Mouse (Mus musculus): ENCODE measurements around the gene Rcbtb1.
"Not testable (repeated sequence)": the region's sequence is repeated elsewhere in the genome, so short reads cannot be mapped to it uniquely, and the experiment has no call there.

Rcbtb1 gene

GRCm38 (mm10) chr14:59200711-59201603 is at the start of gene Rcbtb1:
Rcbtb1 (plus strand) TSS chr14:59201209.
- peak; percentile 88 for DNase-seq (ENCODE audit: low spot score)

- no peak for DNase-seq (ENCODE audit: low spot score)
Measured at GRCm38 (mm10) chr14:59155589-59155988, 45.4 kb upstream of the Rcbtb1 start.

GRCm38 (mm10) chr14:59157016-59157698 is 43.9 kb upstream of the Rcbtb1 start:
- no peak for DNase-seq (ENCODE audit: low spot score)

- no peak for DNase-seq (ENCODE audit: low spot score)
Measured at GRCm38 (mm10) chr14:59178649-59179048, 22.4 kb upstream of the Rcbtb1 start, which contains the start of gene Gm5142. Gm5142 (minus strand) TSS chr14:59178749.

DNA sequence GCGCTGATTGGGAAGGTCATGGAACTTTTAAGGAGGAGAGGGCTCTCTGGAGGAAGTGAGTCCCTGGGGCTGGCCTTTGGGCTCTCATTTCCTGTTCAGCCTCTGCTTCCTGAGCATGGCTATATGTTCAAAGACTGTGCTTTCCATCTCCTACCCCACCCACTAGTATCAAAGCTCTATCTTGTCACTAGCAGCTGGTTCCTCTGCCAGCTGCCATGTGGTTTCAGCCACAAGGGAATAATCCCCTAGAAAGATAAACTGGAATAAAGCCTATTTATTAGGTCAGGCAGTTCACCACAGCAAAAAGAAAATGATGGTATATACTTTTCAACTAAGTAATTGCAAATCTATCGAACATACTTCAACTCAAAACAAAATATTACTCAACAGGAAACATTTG is 18.3 kb upstream of the Rcbtb1 start:
- no peak for DNase-seq (ENCODE audit: low spot score)

DNA sequence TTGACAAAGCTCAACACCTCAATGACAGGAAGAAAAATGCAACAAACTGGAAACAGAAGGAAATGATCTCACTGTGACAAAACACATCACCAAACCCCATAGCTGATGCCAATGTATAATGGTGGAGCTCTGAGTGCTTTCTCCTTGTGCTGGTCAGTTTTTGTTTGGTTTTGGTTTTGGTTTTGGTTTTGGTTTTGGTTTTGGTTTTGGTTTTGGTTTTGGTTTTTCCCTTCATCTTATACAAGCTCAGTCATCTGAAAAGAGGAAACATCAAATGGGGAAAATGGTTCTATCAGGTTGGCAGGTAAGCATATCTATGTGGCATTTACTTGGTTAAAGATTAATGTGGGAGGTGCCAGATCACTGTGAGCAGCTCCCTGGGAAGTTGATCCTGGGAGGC is 15.5 kb upstream of the Rcbtb1 start:
- no peak for DNase-seq (ENCODE audit: low spot score)

GRCm38 (mm10) chr14:59186121-59186520 is 14.9 kb upstream of the Rcbtb1 start:
- no peak for DNase-seq (ENCODE audit: low spot score)

DNA sequence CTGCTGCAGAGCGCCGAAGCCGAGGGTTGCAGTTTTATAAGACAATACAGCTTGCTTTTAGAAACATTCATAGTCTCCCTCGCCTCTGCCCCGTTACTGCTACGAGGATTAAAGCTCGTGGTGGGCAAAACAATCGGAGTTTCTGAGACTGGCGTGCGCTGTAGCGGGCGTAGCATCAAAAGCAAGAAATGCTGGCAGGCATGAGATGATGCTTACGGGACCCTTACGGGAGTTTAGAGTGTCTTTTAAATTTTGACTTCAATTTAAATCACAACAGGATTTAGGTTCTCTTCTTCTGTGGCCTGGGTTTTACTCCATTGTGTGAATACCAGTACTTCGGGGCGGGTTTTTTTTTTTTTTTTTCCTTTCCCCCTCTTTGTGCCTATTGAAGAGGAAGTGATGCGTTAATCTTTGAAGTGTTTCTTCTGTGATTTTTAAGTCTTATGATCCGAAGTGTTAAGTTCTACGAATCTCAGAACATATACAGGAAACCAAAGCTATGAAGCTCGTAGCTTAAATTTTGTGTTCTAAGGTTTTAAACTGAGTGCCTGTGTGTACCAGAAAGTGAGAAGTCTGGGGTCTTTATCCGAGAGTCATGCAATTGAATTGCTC is 701 bp downstream of the Rcbtb1 start:
- DNase-seq (ENCODE audit: low spot score): no peak

DNA sequence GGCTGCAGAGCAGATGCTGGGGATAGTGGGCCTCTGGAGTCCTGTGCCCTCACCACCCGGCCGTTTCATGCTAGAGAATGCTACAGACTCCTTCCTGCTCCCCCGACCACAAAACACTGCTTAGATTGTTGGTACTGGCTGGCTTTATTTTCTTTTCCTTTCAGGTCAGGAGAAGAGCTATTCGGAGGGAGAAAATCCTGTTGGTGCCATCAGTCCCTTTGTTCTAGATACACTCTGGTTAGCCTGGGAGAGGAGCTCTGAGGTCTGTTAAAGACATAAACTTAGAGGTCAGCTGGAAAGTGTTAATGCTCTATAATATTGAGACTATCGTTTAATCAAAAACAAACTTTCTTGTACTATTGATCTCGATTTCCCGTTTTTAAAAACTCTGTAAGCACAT is 4.5 kb downstream of the Rcbtb1 start:
- DNase-seq (ENCODE audit: low spot score): no peak

DNA sequence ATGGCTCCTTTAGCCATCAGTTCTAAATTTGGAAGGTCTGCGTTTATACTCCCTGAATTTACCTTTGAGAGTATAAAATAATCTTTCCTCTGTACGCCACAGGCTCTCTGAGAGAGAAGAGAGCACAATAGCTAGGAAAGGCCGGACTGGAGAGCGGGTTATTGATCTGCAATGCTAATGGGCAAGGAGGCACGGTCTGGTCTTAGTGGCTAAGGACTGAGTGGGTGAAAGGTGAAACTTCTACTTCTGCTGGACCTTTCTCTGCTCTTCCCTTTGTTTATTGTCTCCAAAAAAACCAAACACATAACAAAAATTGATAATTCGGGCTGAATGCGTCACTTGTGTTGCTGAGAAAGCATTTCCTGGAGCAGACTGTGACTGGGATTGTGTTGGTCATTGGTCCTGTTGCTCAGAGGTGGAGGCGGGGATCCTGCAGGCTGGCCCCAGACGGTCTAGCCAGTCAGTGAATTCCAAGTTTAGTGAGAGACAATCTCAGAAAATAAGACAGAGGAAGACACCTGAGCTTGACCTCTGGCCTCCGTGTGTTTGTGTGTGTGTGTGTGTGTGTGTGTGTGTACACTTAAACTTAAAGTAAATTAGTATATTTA is 5.1 kb downstream of the Rcbtb1 start:
- no peak for DNase-seq (ENCODE audit: low spot score)

- DNase-seq (ENCODE audit: low spot score): no peak
Measured at GRCm38 (mm10) chr14:59209003-59209402, 8.0 kb downstream of the Rcbtb1 start.

DNA sequence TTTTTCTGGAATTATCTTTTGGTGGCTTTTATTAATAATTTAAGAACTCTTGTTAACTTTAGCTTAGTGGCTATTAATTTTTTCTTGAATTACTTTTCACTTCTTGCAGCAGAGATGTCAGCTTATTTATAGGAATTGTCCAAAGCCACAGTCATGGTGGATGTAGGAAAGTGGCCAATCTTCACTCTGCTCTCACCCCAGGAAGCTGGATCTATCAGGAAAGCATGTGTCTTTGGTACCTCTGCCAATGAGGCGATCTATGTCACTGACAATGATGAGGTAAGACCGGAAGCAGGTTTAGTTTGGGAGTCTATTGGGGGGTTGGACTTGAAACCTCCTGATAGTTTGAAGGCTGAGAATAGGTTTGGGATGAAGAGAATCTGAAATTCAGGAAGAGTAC is 8.8 kb downstream of the Rcbtb1 start:
- no peak for DNase-seq (ENCODE audit: low spot score)

- DNase-seq (ENCODE audit: low spot score): no peak
Measured at GRCm38 (mm10) chr14:59219241-59219640, 18.2 kb downstream of the Rcbtb1 start.

DNA sequence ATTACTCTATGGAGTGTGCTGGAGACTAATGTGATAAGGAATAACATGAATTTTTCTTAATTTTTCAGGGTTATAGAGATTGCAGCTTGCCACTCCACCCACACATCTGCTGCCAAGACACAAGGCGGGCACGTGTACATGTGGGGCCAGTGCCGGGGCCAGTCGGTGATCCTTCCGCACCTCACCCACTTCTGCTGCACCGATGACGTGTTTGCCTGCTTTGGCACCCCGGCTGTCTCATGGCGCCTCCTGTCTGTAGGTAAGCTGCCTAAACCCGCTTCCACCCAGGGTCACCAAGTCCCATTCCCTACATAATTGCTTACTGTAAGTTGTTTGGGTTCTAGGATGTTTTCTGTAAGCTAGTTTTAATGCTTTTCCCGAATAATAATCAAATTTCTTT is 25.2 kb downstream of the Rcbtb1 start:
- no peak for DNase-seq (ENCODE audit: low spot score)

- DNase-seq (ENCODE audit: low spot score): no peak
Measured at GRCm38 (mm10) chr14:59229822-59230221, 28.8 kb downstream of the Rcbtb1 start.

DNA sequence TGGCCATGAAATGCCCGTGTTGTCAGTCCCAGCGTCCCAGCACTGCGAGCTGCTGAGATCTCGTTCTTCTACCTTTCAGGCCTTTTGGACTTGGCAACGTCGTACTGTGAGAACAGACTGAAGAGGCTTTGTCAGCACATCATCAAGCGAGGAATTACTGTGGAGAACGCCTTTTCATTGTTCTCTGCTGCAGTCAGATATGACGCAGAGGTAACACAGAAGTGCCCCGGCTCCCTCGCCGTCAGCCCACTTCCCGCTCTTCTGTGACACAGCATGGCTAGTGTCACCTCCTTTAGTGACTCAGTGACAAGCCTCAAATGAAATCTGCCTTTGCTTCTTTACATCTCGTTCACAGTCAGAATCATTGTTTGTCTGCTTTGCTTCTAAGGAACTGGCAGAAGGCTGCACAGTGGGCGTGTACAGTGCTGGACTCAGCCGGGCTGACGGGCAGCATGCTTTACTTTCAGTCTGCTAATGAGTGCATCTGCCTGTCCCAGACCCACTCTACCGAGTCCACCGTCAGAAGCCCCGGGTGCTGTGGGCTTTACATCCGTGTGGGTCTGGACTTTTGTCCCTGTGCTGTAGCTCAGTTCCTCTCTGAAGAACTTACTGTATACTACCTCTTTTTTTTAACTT is 29.4 kb downstream of the Rcbtb1 start:
- no peak for DNase-seq (ENCODE audit: low spot score)

GRCm38 (mm10) chr14:59232003-59232402 is 31.0 kb downstream of the Rcbtb1 start:
- DNase-seq (ENCODE audit: low spot score): no peak

DNA sequence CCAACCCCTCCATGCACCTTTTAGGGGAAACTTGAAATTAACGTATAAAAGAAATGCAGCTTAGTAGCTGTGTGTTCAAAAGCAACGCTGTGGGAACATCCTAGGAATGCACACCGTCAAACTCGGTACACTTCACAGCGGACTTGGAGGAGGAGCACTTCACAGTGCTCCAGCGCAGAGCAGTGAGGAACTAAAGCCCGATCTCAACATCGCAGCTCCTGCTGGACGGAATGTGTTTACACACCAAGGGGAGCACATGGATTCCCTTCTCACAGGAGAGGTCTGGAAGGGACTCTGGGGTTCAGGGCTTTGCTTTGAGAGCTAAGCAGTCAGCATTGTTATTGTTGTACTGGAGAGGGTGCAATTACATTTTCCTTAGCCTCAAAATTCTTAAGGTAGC is 32.6 kb downstream of the Rcbtb1 start:
- DNase-seq (ENCODE audit: low spot score): no peak

DNA sequence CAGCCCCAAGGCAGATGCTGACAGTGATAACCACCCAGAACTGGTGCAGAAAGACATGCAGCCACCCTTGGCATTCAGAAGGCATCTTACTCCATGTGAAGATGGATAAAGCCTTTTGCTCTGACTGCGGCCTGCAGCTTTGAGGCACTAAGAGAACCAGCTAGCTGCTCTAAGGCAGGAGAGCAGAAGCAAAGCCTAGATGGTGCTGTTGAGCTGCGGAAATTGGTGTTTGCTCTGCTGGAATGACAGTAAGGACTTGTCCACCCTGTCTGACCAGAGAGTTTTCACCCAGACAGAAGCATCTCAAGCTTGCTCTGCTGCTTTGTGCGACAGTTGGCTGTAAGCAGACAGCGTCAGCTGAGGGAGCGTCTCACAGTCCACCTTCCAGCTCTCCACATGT is 49.3 kb downstream of the Rcbtb1 start:
- DNase-seq (ENCODE audit: low spot score): not testable (repeated sequence)

DNA sequence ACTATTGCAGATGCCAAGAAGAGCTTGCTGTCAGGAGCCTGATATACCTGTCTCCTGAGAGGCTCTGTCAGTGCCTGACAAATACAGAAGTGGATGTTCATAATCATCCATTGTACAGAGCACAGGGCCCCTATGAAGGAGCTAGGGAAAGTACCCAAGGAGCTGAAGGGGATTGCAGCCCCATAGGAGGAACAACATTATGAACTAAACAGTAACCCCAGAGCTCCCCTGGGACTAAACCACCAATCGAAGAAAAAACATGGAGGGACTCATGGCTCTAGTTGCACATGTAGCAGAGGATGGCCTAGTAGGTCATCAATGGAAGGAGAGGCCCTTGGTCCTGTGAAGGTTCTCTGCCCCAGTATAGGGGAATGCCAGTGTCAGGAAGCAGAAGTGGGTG is 54.9 kb downstream of the Rcbtb1 start:
- not testable (repeated sequence) for DNase-seq (ENCODE audit: low spot score)

DNA sequence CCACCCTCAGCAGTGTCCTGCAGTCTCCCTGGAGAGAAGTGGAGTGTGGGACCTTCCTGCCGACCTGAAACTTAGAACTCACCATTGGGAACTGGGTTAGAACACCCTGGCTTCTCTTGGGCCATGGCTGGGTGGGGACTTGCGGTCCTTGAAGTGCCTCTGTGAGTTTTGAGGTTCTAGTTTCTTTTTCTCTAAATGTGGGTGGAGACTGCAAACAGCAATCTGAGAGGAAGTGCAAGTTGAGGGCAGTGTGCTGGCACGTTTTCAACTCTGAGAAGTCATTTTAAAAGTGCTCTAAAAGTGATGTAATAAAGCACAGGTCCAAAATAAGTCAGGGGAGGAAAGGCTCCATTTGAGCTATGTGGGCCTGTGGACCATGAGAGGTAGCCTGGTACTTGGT is 59.0 kb downstream of the Rcbtb1 start, which contains the start of gene Gm6904:
Gene Gm6904 (minus strand): TSS at position 161 of the 400 bp plus-strand sequence.
- DNase-seq (ENCODE audit: low spot score): no peak

DNA sequence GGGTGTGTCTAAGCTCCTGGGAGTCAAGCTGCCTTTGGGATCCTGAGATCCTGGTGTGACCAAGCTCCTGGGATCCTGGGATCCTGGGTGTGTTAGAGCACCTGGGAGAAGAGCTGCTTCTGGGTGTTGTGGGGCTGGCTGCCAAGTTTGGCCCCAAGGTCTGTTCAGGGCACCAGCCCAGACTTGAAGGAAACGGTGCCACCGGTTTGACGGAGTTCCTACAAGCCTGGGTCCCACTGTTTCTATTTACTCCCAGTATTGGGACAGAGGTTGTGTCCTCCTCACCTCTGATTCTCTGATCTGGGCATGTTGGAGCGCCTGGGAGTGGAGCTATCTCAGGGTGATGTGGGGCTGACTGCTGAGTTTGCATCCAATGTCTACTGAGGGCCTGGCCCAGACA is 74.0 kb downstream of the Rcbtb1 start:
- DNase-seq (ENCODE audit: low spot score): peak; percentile 35
